Mouse (Mus musculus) hindbrain, embryonic 16.5 days (tissue): ENCODE data around the gene Tekt3. TPM values are rescaled to one million over a fixed set of nuclear protein-coding genes. Genes with fewer than 3 reads are reported as not detected.

Source experiments
- ATAC-seq: fragments of 200-750 bp; cut with Nextera tagmentation; 2 replicates; pipeline ENCODE4 v1.8.0; 2017; ENCODE audit warnings: moderate TSS enrichment, moderate library complexity
- H3K27ac ChIP-seq: fragments of 300-500 bp; sonication (generic); 2 replicates; pipeline ENCODE4 v1.5.1; 2014; ENCODE audit warnings: low read depth, mild to moderate bottlenecking, control low read depth, low read length, moderate library complexity
- H3K27me3 ChIP-seq: fragments of 300-500 bp; sonication (generic); replicated peaks from 2 replicates; pipeline ENCODE4 v1.6.1; 2014; ENCODE audit warnings: low read length; ENCODE audit not compliant: control insufficient read depth, insufficient read depth
- H3K36me3 ChIP-seq: fragments of 300-500 bp; sonication (generic); 2 replicates; pipeline ENCODE4 v1.6.1; 2014; ENCODE audit warnings: mild to moderate bottlenecking, low read length, moderate library complexity, mixed read lengths; ENCODE audit not compliant: control insufficient read depth, insufficient read depth
- H3K4me1 ChIP-seq: fragments of 300-500 bp; sonication (generic); 2 replicates; pipeline ENCODE4 v1.6.1; 2014; ENCODE audit warnings: low read depth, low read length; ENCODE audit not compliant: control insufficient read depth, insufficient read depth
- H3K4me2 ChIP-seq: fragments of 300-500 bp; sonication (generic); 2 replicates; pipeline ENCODE4 v1.6.1; 2014; ENCODE audit warnings: mild to moderate bottlenecking, low read length, control low read depth, moderate library complexity
- H3K4me3 ChIP-seq: fragments of 300-500 bp; sonication (generic); 2 replicates; pipeline ENCODE4 v1.5.1; 2014; ENCODE audit warnings: mild to moderate bottlenecking, low read length, control low read depth, moderate library complexity
- H3K9ac ChIP-seq: fragments of 300-500 bp; sonication (generic); 2 replicates; pipeline ENCODE4 v1.6.1; 2014; ENCODE audit warnings: low read depth, mild to moderate bottlenecking, control low read depth, low read length, moderate library complexity
- H3K9me3 ChIP-seq: fragments of 300-500 bp; sonication (generic); 2 replicates; pipeline ENCODE4 v1.6.1; 2014; ENCODE audit warnings: mild to moderate bottlenecking, low read length, moderate library complexity; ENCODE audit not compliant: control insufficient read depth
- WGBS: fragments of 180-500 bp; shearing (Covaris S2); extraction: QIAGEN DNeasy Blood & Tissue Kit; methylation state at CpG from one replicate; pipeline ENCODE4 v1.1.7; 2014; 5-methylcytosine and 5-hydroxymethylcytosine counted together
- polyA plus RNA-seq: library from polyadenylated mRNA; unstranded; fragments of >200 nt; fragmentation: Nextera tagmentation; extraction: Ambion mirVana; gene quantifications from 2 replicates; pipeline ENCODE4 v1.2.1, GENCODE M21; 2015

The Tekt3 gene
- polyA plus RNA-seq, 1 experiment from 2014 or later, result not detected

DNA sequence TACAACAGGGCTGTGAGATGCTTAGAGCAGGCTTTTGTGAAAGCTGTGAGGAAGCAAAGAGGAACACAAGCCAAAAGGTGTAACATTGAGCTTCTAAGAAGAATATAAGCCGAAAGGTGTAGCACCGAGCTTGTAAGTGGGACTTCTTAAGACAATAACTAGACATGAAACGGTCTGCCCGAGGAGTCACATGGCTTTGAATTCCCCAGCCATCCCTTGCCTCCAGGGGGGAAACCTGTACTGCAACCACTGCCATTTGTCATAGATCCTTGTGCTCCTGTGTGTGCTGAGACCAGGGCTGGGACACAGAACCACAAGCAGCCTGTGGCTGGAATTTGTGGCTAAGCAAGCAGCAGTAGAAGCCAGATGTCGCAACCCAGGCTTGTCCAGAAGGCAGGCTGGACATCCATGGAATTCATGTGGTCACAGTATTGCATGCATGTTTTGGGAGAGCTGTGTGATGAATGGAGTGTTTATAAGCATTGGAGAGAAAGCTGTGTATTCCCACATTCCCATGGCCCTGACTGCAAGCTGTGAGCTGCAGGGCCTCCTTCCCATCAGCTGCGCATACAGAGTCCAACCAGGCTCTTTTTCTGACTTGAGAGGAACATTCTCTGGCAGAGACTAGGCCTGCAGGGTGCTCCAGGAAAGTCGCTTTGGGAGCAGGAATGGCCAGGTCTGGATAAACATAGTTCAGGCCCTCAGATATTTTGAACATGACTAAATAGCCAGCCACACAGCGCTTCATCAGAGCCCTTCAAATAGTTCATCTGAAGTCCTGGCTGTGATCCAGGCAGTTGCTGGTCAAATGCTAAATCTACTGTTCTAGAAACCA lies 53.6 kb downstream of the Tekt3 start:
- Histone ChIP-seq H3K27ac (no peak overlapping the region), H3K27me3 (no peaks in the 10 kb centered on the region; the same call in 1 of the 2 replicates), H3K4me3 (no peak overlapping the region), H3K9me3 (no peaks in the 10 kb centered on the region), H3K36me3 (no peaks in the 10 kb centered on the region), H3K4me1 (no peaks in the 10 kb centered on the region), H3K4me2 (no peak overlapping the region), H3K9ac (no peak overlapping the region)
- no peak for ATAC-seq
- 83% methylated on average over 8 of the region's 8 CpGs for WGBS

DNA sequence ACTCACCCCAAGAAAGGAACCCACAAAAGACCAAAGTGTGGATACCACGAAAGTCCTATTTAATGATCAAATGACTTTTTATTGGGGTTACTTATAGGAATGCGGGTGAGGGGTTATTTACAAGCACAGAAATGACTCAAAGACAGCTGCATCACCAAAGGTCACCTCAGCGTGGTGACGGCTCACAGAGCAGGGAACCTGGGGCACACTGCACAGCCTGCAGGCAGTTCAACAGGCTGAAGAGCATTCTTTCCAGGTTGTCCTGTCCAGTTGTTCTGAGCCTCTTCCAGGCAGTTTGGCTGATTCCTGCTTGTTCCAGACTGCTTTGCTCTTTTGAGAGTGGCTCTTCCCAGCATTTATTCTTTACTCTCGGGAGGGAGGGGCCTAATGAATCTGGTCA lies 55.2 kb downstream of the Tekt3 start:
- Histone ChIP-seq H3K4me1 (no peaks in the 10 kb centered on the region), H3K36me3 (no peaks in the 10 kb centered on the region), H3K9me3 (no peaks in the 10 kb centered on the region), H3K4me2 (no peak overlapping the region), H3K9ac (no peak overlapping the region), H3K27ac (no peak overlapping the region), H3K4me3 (no peak overlapping the region), H3K27me3 (no peaks in the 10 kb centered on the region; the same call in 1 of the 2 replicates)
- WGBS, result 95% methylated on average over 5 of the region's 5 CpGs
- ATAC-seq, result no peak

DNA sequence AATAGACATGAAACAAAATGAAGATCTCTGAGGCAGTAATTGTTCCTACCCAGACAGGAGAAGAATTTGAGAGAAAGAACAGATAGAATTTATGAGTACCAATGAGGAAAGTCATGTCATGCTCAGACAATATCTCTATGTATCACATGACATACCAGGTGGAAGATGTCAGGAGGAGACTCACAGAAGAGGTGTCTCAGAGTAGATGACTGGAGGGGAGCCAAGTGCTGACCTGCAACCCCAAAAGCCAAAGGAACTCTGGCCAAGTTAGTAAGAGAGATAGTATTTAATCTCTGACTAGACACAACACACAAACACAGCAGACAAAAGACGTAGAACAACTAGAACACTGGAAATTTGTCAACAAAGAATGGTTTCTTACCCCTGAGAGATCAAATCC lies 55.8 kb downstream of the Tekt3 start:
- no peak for ATAC-seq
- Histone ChIP-seq H3K27me3 (no peaks in the 10 kb centered on the region; the same call in 1 of the 2 replicates), H3K27ac (no peak overlapping the region), H3K4me1 (no peaks in the 10 kb centered on the region), H3K9ac (no peak overlapping the region), H3K36me3 (no peaks in the 10 kb centered on the region), H3K4me2 (no peak overlapping the region), H3K9me3 (no peaks in the 10 kb centered on the region), H3K4me3 (no peak overlapping the region)
- whole genome bisulfite sequencing, result 83% methylated on average over 1 of the region's 1 CpGs

DNA sequence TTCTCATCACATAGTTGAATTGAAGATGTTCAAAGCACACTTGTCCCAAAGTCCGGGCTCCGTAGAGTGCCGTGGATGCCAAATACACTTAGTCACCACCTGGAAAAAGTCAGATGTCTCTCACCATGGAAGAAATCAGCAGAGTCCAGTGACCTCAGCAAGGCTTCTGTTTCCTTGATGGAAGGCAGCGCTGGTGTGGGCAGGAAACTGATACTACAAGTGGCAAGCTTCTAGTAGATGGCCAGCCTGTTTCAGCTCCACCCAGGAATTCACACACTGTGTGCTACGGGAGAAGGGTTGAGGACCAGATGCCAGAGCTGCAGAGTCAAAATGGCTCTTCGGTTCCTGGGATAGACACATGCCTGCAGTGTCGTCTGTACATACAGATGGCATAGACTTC lies 58.3 kb downstream of the Tekt3 start:
- WGBS, result 87% methylated on average over 7 of the region's 7 CpGs
- H3K9ac ChIP-seq, result no peak overlapping the region
- no peak overlapping the region for H3K4me2 ChIP-seq

DNA sequence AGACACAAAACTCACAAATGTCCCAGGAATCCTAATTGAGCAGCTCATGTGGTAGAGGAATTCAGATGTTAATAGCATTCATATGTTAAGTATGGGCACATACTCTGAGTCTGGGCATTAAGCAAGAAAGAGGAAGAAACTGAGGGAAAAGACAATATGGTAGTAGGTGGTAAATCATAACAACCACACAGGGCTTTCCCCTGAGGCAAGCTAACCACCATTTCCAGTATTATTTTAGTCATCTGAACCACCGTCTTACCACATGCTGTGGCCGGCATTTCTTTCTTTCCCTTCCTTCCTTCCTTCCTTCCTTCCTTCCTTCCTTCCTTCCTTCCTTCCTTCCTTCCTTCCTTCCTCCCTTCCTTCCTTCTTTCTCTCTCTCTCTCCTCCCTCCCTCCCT lies 60.8 kb downstream of the Tekt3 start:
- no peak for ATAC-seq
- H3K4me2 ChIP-seq, result no peak overlapping the region
- no peaks in the 10 kb centered on the region for H3K4me1 ChIP-seq

More for the DNA sequence above, 58.3 kb downstream of the Tekt3 start:
- H3K4me3 ChIP-seq, result no peak overlapping the region
- no peaks in the 10 kb centered on the region; the same call in 1 of the 2 replicates for H3K27me3 ChIP-seq
- ATAC-seq, result no peak
- H3K36me3 ChIP-seq, result no peaks in the 10 kb centered on the region
- H3K27ac ChIP-seq, result no peak overlapping the region
- H3K9me3 ChIP-seq, result no peaks in the 10 kb centered on the region
- no peaks in the 10 kb centered on the region for H3K4me1 ChIP-seq

DNA sequence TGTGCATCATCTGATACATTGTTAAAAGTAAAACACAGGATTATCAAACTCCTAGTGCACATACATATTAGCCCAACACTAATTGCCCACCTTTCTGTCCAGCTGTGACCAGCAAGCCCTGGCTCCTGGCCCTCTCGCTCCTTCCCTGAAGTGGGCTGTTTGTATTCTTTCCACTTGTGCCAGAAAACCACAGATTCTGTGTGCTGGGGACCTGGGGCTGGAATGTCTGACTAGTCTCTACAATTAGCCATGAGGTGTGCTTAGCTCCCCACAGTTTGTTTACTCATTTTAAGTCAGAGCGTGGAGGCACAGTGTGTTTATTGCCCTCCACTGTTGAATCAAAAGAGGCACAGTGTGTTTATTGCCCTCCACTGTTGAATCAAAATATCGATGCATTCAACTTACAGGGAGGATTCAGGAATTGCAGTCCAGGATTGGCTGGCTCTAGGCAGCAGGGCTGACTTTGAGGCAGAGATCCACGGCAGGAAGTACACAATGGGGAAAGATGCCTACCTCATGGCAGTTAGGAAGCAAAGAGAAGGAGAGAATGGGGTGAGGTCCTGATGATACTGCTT lies 61.4 kb downstream of the Tekt3 start:
- ATAC-seq, result no peak
- H3K4me3 ChIP-seq, result no peak overlapping the region
- no peaks in the 10 kb centered on the region for H3K4me1 ChIP-seq
- H3K36me3 ChIP-seq, result no peaks in the 10 kb centered on the region
- no peak overlapping the region for H3K4me2 ChIP-seq
- H3K27ac ChIP-seq, result no peak overlapping the region
- WGBS, result 54% methylated on average over 4 of the region's 4 CpGs
- no peaks in the 10 kb centered on the region for H3K9me3 ChIP-seq
- no peak overlapping the region for H3K9ac ChIP-seq
- no peaks in the 10 kb centered on the region for H3K27me3 ChIP-seq

More for the DNA sequence above, 60.8 kb downstream of the Tekt3 start:
- H3K36me3 ChIP-seq, result no peaks in the 10 kb centered on the region
- no peak overlapping the region for H3K27ac ChIP-seq
- H3K9ac ChIP-seq, result no peak overlapping the region
- H3K9me3 ChIP-seq, result no peaks in the 10 kb centered on the region
- no peak overlapping the region for H3K4me3 ChIP-seq
- H3K27me3 ChIP-seq, result no peaks in the 10 kb centered on the region; the same call in 1 of the 2 replicates
- WGBS, result 81% methylated on average over 2 of the region's 2 CpGs

DNA sequence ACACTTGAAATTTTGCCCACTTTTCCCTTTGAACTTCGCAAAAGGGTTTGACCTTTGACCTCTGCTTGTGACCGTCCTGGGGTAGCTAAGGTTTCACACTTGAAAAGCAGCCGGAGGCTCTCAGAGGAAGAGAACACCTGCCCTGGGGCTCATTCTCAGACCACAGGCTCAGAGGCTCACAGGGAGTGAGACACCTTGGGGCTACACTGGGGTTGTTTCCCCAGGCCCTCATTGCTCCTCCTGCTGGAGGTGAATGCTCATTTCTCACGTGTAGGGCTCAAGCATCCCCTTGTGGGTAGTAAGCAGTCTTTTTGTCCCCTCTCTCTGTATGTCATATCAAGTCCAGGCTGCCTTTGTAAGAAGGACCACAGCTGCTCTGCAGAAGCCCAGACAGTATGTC lies 62.9 kb downstream of the Tekt3 start:
- Histone ChIP-seq H3K27ac (no peak overlapping the region), H3K9me3 (no peaks in the 10 kb centered on the region), H3K4me2 (no peak overlapping the region), H3K9ac (no peak overlapping the region), H3K36me3 (no peaks in the 10 kb centered on the region), H3K4me1 (no peaks in the 10 kb centered on the region), H3K27me3 (peaks cover 1% of the 10 kb centered on the region; the same call in 1 of the 2 replicates), H3K4me3 (no peak overlapping the region)
- no peak for ATAC-seq
- WGBS, result 9% methylated on average over 4 of the region's 4 CpGs

DNA sequence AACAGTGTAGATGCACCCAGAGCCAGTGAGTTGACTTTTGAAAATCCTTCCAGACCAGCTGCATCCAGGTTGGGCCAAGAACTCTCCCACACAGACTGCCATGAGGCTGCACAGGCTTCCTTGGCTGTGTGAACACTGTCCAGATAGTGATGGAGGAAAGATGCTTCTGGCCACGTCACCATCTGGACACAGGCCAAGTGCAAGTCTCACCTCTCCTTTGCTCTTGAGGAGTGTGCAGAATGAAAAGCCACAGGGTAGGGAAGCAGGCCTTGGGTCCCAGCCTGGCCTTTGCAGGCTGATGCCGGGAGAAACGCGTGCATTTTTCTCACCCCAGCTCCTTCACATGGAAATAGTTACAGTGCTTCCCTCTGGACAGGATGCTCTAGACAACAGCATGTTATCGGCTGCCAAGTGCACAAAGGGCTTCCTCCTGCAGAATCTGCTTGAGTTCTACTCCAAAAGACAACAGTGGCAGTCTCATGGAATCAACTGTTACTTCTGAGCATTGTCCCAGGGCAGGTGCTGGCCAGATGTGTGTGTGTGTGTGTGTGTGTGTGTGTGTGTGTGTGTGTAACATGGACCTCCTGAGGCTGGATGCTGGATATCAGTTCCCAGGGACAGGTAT lies 64.5 kb downstream of the Tekt3 start:
- H3K27me3 ChIP-seq, result peaks cover 12% of the 10 kb centered on the region
- no peak overlapping the region for H3K9ac ChIP-seq
- H3K4me1 ChIP-seq, result peaks cover 7% of the 10 kb centered on the region
- no peak for ATAC-seq
- H3K36me3 ChIP-seq, result no peaks in the 10 kb centered on the region
- no peak overlapping the region for H3K4me3 ChIP-seq
- H3K9me3 ChIP-seq, result no peaks in the 10 kb centered on the region
- WGBS, result 61% methylated on average over 5 of the region's 5 CpGs
- H3K27ac ChIP-seq, result no peak overlapping the region
- no peak overlapping the region for H3K4me2 ChIP-seq

DNA sequence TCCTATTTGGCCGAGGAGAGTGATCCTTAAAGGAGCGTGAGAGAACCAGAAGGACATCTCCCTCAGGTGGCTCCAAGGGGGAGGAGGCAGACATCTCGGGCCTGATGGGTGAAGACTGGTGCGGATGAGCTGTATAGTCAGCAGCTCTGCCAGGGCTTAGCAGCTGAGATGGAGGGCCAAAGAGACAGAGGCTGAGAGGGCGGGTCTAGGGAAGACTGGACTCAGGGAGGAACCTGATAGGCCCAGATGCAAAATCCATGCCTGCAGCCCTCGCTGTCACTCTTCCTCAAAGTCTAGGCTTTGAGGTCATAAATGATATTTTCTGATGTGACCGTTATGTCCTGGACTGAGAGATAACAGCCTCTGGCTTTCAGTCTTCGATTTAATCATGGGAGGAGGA lies 65.5 kb downstream of the Tekt3 start:
- Histone ChIP-seq H3K36me3 (no peaks in the 10 kb centered on the region), H3K4me3 (no peak overlapping the region), H3K27ac (no peak overlapping the region), H3K4me2 (no peak overlapping the region), H3K4me1 (peaks cover 15% of the 10 kb centered on the region), H3K9me3 (no peaks in the 10 kb centered on the region), H3K9ac (no peak overlapping the region), H3K27me3 (peaks cover 17% of the 10 kb centered on the region)
- no peak for ATAC-seq
- WGBS, result 80% methylated on average over 8 of the region's 8 CpGs
